Mouse (Mus musculus) heart, adult 2 months (tissue): ENCODE results near the gene Rps6ka3. TPM values are rescaled to one million over a fixed set of nuclear protein-coding genes. Genes with fewer than 3 reads are reported as not detected.
A peak's percentile ranks its signal among the peaks of the same experiment; 100 is the strongest.

Experiments used
- DNase-seq, 2 experiments: peaks; one replicate each; pipeline ENCODE4 v3.0.0; 2021
- H3K27ac ChIP-seq: fragments of 200-600 bp; 2 replicates; pipeline ENCODE4 v1.8.1; 2022
- H3K27me3 ChIP-seq: fragments of 200-500 bp; 2 replicates; pipeline ENCODE4 v1.6.1; 2012; ENCODE audit warnings: mild to moderate bottlenecking, low read length, inconsistent platforms, mixed read lengths; ENCODE audit not compliant: control insufficient read depth, insufficient read depth
- H3K36me3 ChIP-seq: fragments of 200-500 bp; 2 replicates; pipeline ENCODE4 v1.6.1; 2012; ENCODE audit warnings: low read length, inconsistent platforms; ENCODE audit not compliant: control insufficient read depth, insufficient read depth
- H3K4me1 ChIP-seq: fragments of 200-500 bp; 2 replicates; pipeline ENCODE4 v1.6.1; 2011; ENCODE audit warnings: low read length; ENCODE audit not compliant: control insufficient read depth, insufficient read depth
- H3K4me3 ChIP-seq: fragments of 200-600 bp; 2 replicates; pipeline ENCODE4 v1.8.1; 2022
- H3K79me2 ChIP-seq: fragments of 200-500 bp; replicated peaks from 2 replicates; pipeline ENCODE4 v1.6.1; 2012; ENCODE audit warnings: mild to moderate bottlenecking, inconsistent platforms, low read length, moderate library complexity, mixed read lengths; ENCODE audit not compliant: control insufficient read depth, insufficient read depth
- H3K9ac ChIP-seq: fragments of 200-500 bp; 2 replicates; pipeline ENCODE4 v1.6.1; 2012; ENCODE audit warnings: low read depth, mild to moderate bottlenecking, control low read depth, inconsistent platforms, low read length, mixed read lengths
- CTCF ChIP-seq: fragments of 200-600 bp; IDR thresholded peaks from 2 replicates; pipeline ENCODE4 v1.8.1; 2022; ENCODE audit warnings: antibody characterized with exemption, mild to moderate bottlenecking, moderate library complexity
- EP300 ChIP-seq: fragments of 200-500 bp; IDR thresholded peaks from 2 replicates; pipeline ENCODE4 v1.6.1; 2011; ENCODE audit warnings: low read depth, low read length, control low read depth; ENCODE audit not compliant: insufficient read depth
- POLR2A ChIP-seq: fragments of 200-500 bp; IDR thresholded peaks from 2 replicates; pipeline ENCODE4 v1.6.1; 2011; ENCODE audit warnings: mild to moderate bottlenecking, low read depth, low read length, control low read depth; ENCODE audit not compliant: insufficient read depth
- WGBS: fragments of 180-500 bp; shearing (Covaris S2); methylation state at CpG from one replicate; pipeline ENCODE4 v1.1.7; 2018; 5-methylcytosine and 5-hydroxymethylcytosine counted together
- intact Hi-C: fragments of 180-260 bp; cut with DNase I; formaldehyde crosslinking; loops from one replicate; pipeline ENCODE4 v1.15.1; 2025
- polyA plus RNA-seq: library from polyadenylated mRNA; depleted of rRNA; stranded (reverse); fragments of >200 nt; gene quantifications from 2 replicates; pipeline ENCODE4 v1.2.3, GENCODE M21; 2012
- total RNA-seq, 2 experiments: library from RNA; stranded (reverse); gene quantifications; 2 replicates each; pipeline ENCODE4 v1.2.3; 2021

Gene Rps6ka3
- total and polyA plus RNA-seq, 3 experiments: 9.5 to 33.3 (median 30.7) TPM

DNA sequence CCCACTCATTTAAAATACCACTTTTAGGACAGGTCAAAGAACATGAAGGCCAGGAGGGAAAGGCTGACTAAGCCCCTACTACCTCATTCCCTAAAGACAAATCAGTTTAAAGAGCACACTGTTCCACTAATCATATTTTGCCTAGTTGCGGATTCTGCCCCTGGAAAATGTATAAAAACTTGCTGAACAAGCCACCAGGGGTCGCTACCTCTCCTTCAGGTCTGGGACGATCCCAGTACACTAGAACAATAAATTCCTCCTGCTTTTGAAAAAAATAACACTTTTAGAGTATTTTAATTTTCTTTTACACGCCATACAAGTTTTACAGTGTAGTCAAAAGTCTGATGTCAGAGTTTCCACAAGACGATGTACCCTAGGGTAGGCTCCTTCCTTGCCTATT is 76.7 kb downstream of the Rps6ka3 start:
- peak; percentile 69 for TF ChIP-seq CTCF
- TF ChIP-seq EP300: no peak
- Histone ChIP-seq H3K4me1 (no peaks in the 10 kb centered on the region), H3K4me3 (no peak overlapping the region), H3K9ac (no peak overlapping the region), H3K27ac (no peak overlapping the region), H3K79me2 (no peaks in the 10 kb centered on the region), H3K36me3 (no peaks in the 10 kb centered on the region), H3K27me3 (no peaks in the 10 kb centered on the region)
- WGBS: 62% methylated on average over 5 of the region's 5 CpGs
- peak; percentile 6 to 28 for DNase-seq
- intact Hi-C loops: loop anchor here (1.0 kb wide), 1 partner anchor 35 kb away; no protein-coding TSS in a partner anchor

DNA sequence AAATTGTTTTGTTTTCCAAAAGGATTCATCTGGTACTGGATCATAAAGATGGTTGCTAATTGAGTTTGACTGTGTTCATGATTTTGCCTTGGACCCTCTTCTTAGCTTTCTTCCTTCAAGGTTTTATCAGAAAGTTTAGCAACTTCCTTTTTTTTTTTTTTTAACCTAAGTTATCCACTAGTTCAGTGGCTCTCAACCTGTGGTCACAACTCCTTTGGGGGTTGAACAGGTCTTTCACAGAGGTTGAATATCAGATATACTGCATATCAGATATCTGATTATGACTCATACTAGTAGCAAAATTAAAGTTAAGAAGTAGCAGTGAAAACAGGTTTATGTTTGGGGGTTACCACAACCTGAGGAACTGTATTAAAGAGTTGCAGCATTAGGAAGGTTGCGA is 85.8 kb downstream of the Rps6ka3 start:
- H3K27me3 ChIP-seq: no peaks in the 10 kb centered on the region
- WGBS: 97% methylated on average over 1 of the region's 1 CpGs
- no peak for TF ChIP-seq POLR2A
- TF ChIP-seq EP300: no peak
- H3K79me2 ChIP-seq: no peaks in the 10 kb centered on the region
- intact Hi-C loops: no loop called here
- H3K4me1 ChIP-seq: no peaks in the 10 kb centered on the region
- H3K27ac ChIP-seq: no peak overlapping the region
- H3K9ac ChIP-seq: no peak overlapping the region
- DNase-seq: no peak
- H3K36me3 ChIP-seq: no peaks in the 10 kb centered on the region
- H3K4me3 ChIP-seq: no peak overlapping the region

DNA sequence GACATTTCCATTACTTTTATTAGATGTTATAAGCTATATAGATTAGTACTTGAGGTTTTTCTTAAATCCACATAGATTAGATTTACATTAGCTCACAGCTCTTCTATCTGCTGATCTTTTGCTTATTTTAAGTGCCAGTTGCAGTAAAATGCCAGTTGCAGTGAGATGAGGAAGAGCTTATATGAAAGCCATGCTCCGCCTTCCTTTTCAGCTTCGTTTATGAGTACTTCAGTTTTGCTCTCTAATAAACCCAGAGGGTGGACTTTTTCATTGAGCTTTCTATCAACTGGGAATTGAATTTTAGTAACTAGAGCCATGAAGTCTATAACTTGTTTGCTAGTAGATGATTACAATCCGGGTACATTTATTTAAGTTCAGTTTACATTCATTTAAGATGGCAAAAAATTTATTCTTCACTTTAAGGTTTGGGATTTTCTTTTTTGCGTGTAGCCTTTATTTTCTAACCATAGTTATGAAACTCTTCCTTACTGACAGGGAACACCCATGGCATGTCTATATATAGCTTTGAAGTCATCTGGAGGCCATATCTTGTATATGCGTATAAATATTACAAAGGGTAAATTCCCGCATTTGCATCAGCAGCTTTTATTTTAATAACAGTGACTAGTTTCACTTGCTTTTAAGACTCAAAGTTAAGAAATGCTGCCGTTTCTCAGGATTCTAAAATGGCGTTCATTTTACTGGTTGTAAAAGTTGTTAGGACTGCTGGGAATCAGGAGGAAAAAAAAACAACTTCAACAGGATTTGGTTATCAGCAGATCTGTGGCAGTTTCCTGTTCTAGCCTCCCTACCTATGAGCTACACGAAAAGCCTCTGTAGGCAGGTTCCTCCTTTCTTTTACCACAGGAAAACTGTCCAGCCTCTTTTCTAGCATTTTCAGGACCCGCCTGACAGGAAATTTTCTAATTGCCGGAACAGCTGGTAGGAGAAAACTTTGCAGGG is 92.5 kb downstream of the Rps6ka3 start:
- intact Hi-C loops: no loop called here
- DNase-seq: peak; percentile 17 to 20
- TF ChIP-seq EP300: no peak
- TF ChIP-seq CTCF: no peak
- TF ChIP-seq POLR2A: no peak
- H3K27ac ChIP-seq: peak overlapping the region; percentile 61
- no peaks in the 10 kb centered on the region for H3K27me3 ChIP-seq
- no peaks in the 10 kb centered on the region for H3K36me3 ChIP-seq
- no peak overlapping the region for H3K9ac ChIP-seq
- peak overlapping the region; percentile 23 for H3K4me3 ChIP-seq
- H3K4me1 ChIP-seq: no peaks in the 10 kb centered on the region; the same call in 1 of the 2 replicates
- no peaks in the 10 kb centered on the region for H3K79me2 ChIP-seq
- WGBS: 42% methylated on average over 11 of the region's 11 CpGs

DNA sequence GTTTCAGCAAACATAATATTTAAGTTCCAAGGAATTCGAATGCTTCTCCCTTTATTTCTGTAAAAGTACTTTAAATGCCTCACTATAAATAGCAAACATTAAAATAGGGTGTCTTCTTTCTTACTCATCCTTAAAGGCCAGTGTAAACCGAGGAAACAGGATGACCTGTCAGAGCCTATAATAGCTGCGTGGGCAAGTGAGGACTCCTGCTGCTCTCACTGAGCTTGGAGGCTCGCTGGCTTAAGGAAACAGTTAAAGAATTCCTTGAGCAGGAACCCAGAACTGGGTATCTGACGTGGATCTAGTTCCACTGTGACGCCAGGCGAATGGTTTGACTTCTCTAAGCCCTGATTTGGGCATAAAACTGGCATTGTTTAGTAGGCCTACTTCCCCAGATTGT is 105.2 kb downstream of the Rps6ka3 start:
- DNase-seq: no peak
- Histone ChIP-seq H3K27ac (no peak overlapping the region), H3K27me3 (no peaks in the 10 kb centered on the region), H3K36me3 (no peaks in the 10 kb centered on the region), H3K4me1 (no peaks in the 10 kb centered on the region), H3K9ac (no peak overlapping the region), H3K79me2 (no peaks in the 10 kb centered on the region), H3K4me3 (no peak overlapping the region)
- WGBS: 55% methylated on average over 7 of the region's 7 CpGs
- intact Hi-C loops: no loop called here
- TF ChIP-seq POLR2A: no peak
- TF ChIP-seq CTCF: no peak
- no peak for TF ChIP-seq EP300

DNA sequence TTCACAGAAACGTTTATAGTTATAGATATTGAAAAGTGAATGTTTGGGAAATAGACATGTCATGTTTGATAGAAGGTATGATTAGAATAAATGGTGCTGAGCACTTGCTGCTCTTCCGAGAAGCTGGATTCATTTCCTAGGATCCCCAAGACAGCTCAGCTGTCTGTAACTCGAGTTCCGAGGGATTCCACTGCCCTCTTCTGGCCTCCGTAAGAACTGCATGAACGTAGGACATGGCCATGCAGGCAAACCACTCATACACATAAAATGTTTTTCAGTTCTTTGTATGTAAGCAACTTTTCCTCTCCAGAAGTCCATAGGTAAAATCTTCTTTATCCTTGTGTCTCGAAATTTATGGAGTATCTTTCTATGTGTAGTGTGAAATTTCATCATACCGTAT is 111.2 kb downstream of the Rps6ka3 start:
- peak; percentile 40 to 77 for DNase-seq
- Histone ChIP-seq H3K27ac (no peak overlapping the region), H3K9ac (no peak overlapping the region), H3K4me1 (no peaks in the 10 kb centered on the region), H3K79me2 (no peaks in the 10 kb centered on the region), H3K36me3 (no peaks in the 10 kb centered on the region), H3K27me3 (no peaks in the 10 kb centered on the region), H3K4me3 (no peak overlapping the region)
- intact Hi-C loops: loop anchor here (1.0 to 5.0 kb wide), 2 partner anchors 34 to 279 kb away; no protein-coding TSS in a partner anchor
- no peak for TF ChIP-seq POLR2A
- TF ChIP-seq CTCF: peak; percentile 90
- TF ChIP-seq EP300: 0 out of 2 replicates have a peak, but pooled peaks have one; percentile 42
- 25% methylated on average over 8 of the region's 8 CpGs for WGBS

DNA sequence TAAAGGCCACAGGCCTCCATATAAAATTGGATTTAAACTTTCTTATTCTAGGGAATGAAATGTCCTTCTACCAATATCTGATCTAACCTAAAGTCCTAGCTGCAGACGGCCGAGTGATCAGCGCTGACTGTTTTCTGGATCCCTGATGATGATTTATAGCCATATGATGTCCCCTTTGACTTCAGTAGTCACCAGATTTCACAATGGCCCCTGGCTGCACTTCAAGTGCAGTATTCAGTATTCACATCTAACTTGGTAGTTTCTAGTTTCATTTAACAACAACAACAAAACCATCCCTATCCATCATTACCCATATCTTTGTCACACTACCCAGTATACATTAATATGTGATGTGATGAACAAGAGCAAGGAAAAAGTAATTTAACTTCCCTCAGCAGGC is 154.4 kb downstream of the Rps6ka3 start:
- Histone ChIP-seq H3K4me3 (no peak overlapping the region), H3K27ac (no peak overlapping the region), H3K36me3 (no peaks in the 10 kb centered on the region), H3K79me2 (no peaks in the 10 kb centered on the region), H3K27me3 (no peaks in the 10 kb centered on the region), H3K9ac (no peak overlapping the region), H3K4me1 (no peaks in the 10 kb centered on the region)
- intact Hi-C loops: no loop called here
- no peak for DNase-seq
- 89% methylated on average over 3 of the region's 3 CpGs for WGBS
- TF ChIP-seq EP300 (no peak), POLR2A (no peak), CTCF (no peak)
